Mouse (Mus musculus) erythroblast, embryonic 14.5 days (primary cell): ENCODE measurements around the gene Kcnq2.

Experiments used
- GATA1 ChIP-seq: IDR thresholded peaks from 2 replicates; pipeline ENCODE4 v1.6.1; 2012; ENCODE audit warnings: low read length, inconsistent platforms, mixed read lengths
- TAL1 ChIP-seq: IDR thresholded peaks from 3 replicates; pipeline ENCODE4 v1.6.1; 2012; ENCODE audit warnings: low read length, inconsistent platforms, mixed read lengths

DNA sequence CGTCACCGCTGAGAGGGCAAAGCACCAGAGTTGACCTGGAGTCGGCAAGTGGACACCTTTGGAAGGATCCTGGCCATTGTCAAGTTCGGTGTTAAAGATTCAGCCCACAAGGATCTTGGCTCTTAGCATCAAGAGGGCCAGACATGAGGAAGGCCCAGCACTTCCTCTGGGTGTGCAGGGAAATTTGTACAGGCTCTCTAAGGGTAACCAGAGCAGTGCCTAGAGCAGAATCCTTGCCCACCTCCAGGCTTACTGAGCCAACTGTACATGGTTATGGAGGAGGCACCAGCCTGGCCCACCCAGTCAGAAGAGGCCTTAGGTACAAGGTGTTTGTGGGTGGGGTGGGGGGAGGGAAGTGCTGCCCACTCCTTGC, 332 bp upstream of the Kcnq2 start:
- TF ChIP-seq TAL1 (no peak), GATA1 (no peak)
